Comparison of ENCODE assay signal across 27 mouse cellular contexts in genomic region chr10:39334320-39334719, GRCm38 (mm10). TPM values are rescaled to one million over a fixed set of nuclear protein-coding genes. Genes with fewer than 3 reads are reported as not detected.
DNase-seq lines count a peak whose midpoint lies in the region; ATAC-seq lines count a peak whose summit lies in the region.
"Had no signal": no experiment of that assay in that cellular context is flagged by ENCODE, and none has a peak within 500 bp of the region (broad histone marks: within the 10 kb centered on the region; RNA-seq: fewer than 3 reads in every experiment).

No protein-coding gene starts in this region.

- H3K9me3 ChIP-seq in forebrain, embryonic 13.5 days (replicated peaks): peaks cover 12% of the 10 kb centered on the region; the same call in 1 of the 2 replicates
- H3K9me3 ChIP-seq in forebrain, embryonic 11.5 days (ENCODE audit: control insufficient read depth, low read length): no peaks in the 10 kb centered on the region; the same call in 1 of the 2 replicates
- H3K9me3 ChIP-seq in midbrain, embryonic 14.5 days (ENCODE audit: control insufficient read depth, low read length): peaks cover 7% of the 10 kb centered on the region; the same call in 1 of the 2 replicates
- H3K9me3 ChIP-seq in midbrain, embryonic 16.5 days (replicated peaks; ENCODE audit: control insufficient read depth, low read length, poor library complexity, severe bottlenecking): 0 out of 2 replicates have a peak, but pooled peaks cover 2% of the 10 kb centered on the region
- H3K9me3 ChIP-seq: limb, embryonic 10.5 days; liver, embryonic 13.5 days had no signal

- whole genome bisulfite sequencing in forebrain, embryonic 13.5 days: 13% methylated on average over 3 of the region's 3 CpGs
- WGBS in forebrain, embryonic 11.5 days: 74% methylated on average over 3 of the region's 3 CpGs
- 33% methylated on average over 3 of the region's 3 CpGs for WGBS in midbrain, embryonic 14.5 days
- 41% methylated on average over 3 of the region's 3 CpGs for WGBS in midbrain, embryonic 16.5 days

- no peaks in the 10 kb centered on the region for H3K27me3 ChIP-seq in forebrain, embryonic 13.5 days
- H3K27me3 ChIP-seq in forebrain, embryonic 11.5 days (ENCODE audit: control insufficient read depth, insufficient read depth, low read length): no peaks in the 10 kb centered on the region
- no peaks in the 10 kb centered on the region for H3K27me3 ChIP-seq in midbrain, embryonic 14.5 days (ENCODE audit: control insufficient read depth, insufficient read depth, low read length)
- H3K27me3 ChIP-seq in midbrain, embryonic 16.5 days (ENCODE audit: control insufficient read depth, insufficient read depth, low read depth, low read length): no peaks in the 10 kb centered on the region
- H3K27me3 ChIP-seq: embryonic facial prominence, embryonic 13.5 days; heart, embryonic 15.5 days; limb, embryonic 15.5 days; liver, embryonic 13.5 days; neural tube, embryonic 13.5 days had no signal

- peaks cover 14% of the 10 kb centered on the region for H3K4me1 ChIP-seq in forebrain, embryonic 13.5 days
- no peaks in the 10 kb centered on the region for H3K4me1 ChIP-seq in forebrain, embryonic 11.5 days (replicated peaks; ENCODE audit: control insufficient read depth, insufficient read depth, low read length)
- no peaks in the 10 kb centered on the region for H3K4me1 ChIP-seq in midbrain, embryonic 14.5 days (ENCODE audit: control insufficient read depth, insufficient read depth, low read length)
- H3K4me1 ChIP-seq in midbrain, embryonic 16.5 days (ENCODE audit: control insufficient read depth, insufficient read depth, low read length): no peaks in the 10 kb centered on the region
- H3K4me1 ChIP-seq: limb, embryonic 10.5 days; limb, embryonic 15.5 days; liver, embryonic 13.5 days; neural tube, embryonic 13.5 days had no signal

- H3K9ac ChIP-seq in forebrain, embryonic 13.5 days: no peak overlapping the region
- no peak overlapping the region for H3K9ac ChIP-seq in forebrain, embryonic 11.5 days (ENCODE audit: low read length)
- no peak overlapping the region for H3K9ac ChIP-seq in midbrain, embryonic 14.5 days (replicated peaks; ENCODE audit: low read length)
- no peak overlapping the region for H3K9ac ChIP-seq in midbrain, embryonic 16.5 days (ENCODE audit: low read depth, low read length)
- H3K9ac ChIP-seq: embryonic facial prominence, embryonic 13.5 days; heart, embryonic 15.5 days; limb, embryonic 15.5 days; liver, embryonic 13.5 days; neural tube, embryonic 13.5 days had no signal

- ATAC-seq in forebrain, embryonic 13.5 days: peak; percentile 48; the same call in 1 of the 2 replicates
- no peak for ATAC-seq in forebrain, embryonic 11.5 days (replicated peaks; ENCODE audit: low FRiP score)
- no peak for ATAC-seq in midbrain, embryonic 14.5 days (ENCODE audit: low FRiP score, low TSS enrichment)
- ATAC-seq in midbrain, embryonic 16.5 days: no peak
- ATAC-seq: intestine, postnatal 0 days had no signal

- intact Hi-C loops in left cerebral cortex, postnatal 14 days (cut with DNase I): no loop called here

- no peak for DNase-seq in forebrain, embryonic 11.5 days (ENCODE audit: low spot score)
- DNase-seq in heart, postnatal 4 days: peak; percentile 26
- DNase-seq in heart, adult 9 months (ENCODE audit: low spot score in 2 of 2): no peak
- peak; percentile 60 for DNase-seq in midbrain, embryonic 14.5 days
- DNase-seq in left cerebral cortex, postnatal 14 days (ENCODE audit: low spot score in 2 of 2): no peak
- DNase-seq: adrenal gland, postnatal 14 days; cerebellum, adult 11-12 months; cerebellum, adult 9-11 months; embryo, embryonic 11 days; gastrocnemius, postnatal 14 days; kidney, adult 9 months; kidney, postnatal 10 days; layer of hippocampus, postnatal 36 days; liver, embryonic 13.5 days; lung, adult 18-20 months; lung, postnatal 36 days; thymus, postnatal 4 days had no signal

- H3K36me3 ChIP-seq in forebrain, embryonic 13.5 days (ENCODE audit: poor library complexity, severe bottlenecking): no peaks in the 10 kb centered on the region
- no peaks in the 10 kb centered on the region for H3K36me3 ChIP-seq in forebrain, embryonic 11.5 days (ENCODE audit: control insufficient read depth, insufficient read depth, low read length)
- H3K36me3 ChIP-seq in midbrain, embryonic 14.5 days (ENCODE audit: control insufficient read depth, insufficient read depth, low read length): no peaks in the 10 kb centered on the region
- no peaks in the 10 kb centered on the region for H3K36me3 ChIP-seq in midbrain, embryonic 16.5 days (ENCODE audit: control insufficient read depth, insufficient read depth, low read length)
- H3K36me3 ChIP-seq: embryonic facial prominence, embryonic 13.5 days; heart, embryonic 15.5 days; limb, embryonic 10.5 days; limb, embryonic 15.5 days; liver, embryonic 13.5 days; neural tube, embryonic 13.5 days had no signal

- H3K27ac ChIP-seq in forebrain, embryonic 13.5 days: peak overlapping the region; percentile 33
- H3K27ac ChIP-seq in forebrain, embryonic 11.5 days (ENCODE audit: low read depth, low read length): no peak overlapping the region
- H3K27ac ChIP-seq in midbrain, embryonic 14.5 days (replicated peaks; ENCODE audit: low read depth, low read length): no peak overlapping the region
- H3K27ac ChIP-seq in midbrain, embryonic 16.5 days (ENCODE audit: low read length): no peak overlapping the region
- H3K27ac ChIP-seq: embryonic facial prominence, embryonic 13.5 days; heart, embryonic 15.5 days; limb, embryonic 10.5 days; limb, embryonic 15.5 days; liver, embryonic 13.5 days; neural tube, embryonic 13.5 days had no signal

- no peak overlapping the region for H3K4me3 ChIP-seq in forebrain, embryonic 13.5 days
- no peak overlapping the region for H3K4me3 ChIP-seq in forebrain, embryonic 11.5 days (ENCODE audit: low read depth, low read length)
- H3K4me3 ChIP-seq in midbrain, embryonic 14.5 days (replicated peaks; ENCODE audit: low read depth, low read length): no peak overlapping the region
- H3K4me3 ChIP-seq in midbrain, embryonic 16.5 days (ENCODE audit: low read depth, low read length): no peak overlapping the region
- H3K4me3 ChIP-seq: embryonic facial prominence, embryonic 13.5 days; heart, embryonic 15.5 days; limb, embryonic 10.5 days; limb, embryonic 15.5 days; liver, embryonic 13.5 days; neural tube, embryonic 13.5 days had no signal

- no peak overlapping the region for H3K4me2 ChIP-seq in forebrain, embryonic 13.5 days
- no peak overlapping the region for H3K4me2 ChIP-seq in forebrain, embryonic 11.5 days (ENCODE audit: low read depth, low read length, severe bottlenecking)
- no peak overlapping the region for H3K4me2 ChIP-seq in midbrain, embryonic 14.5 days (ENCODE audit: low read length)
- H3K4me2 ChIP-seq in midbrain, embryonic 16.5 days (ENCODE audit: low read length): no peak overlapping the region
- H3K4me2 ChIP-seq: embryonic facial prominence, embryonic 13.5 days; heart, embryonic 15.5 days; limb, embryonic 15.5 days; liver, embryonic 13.5 days; midbrain, embryonic 11.5 days; neural tube, embryonic 13.5 days had no signal

RNA-seq across cellular contexts. Expression of gene Fyn, which starts 34.3 kb away (rescaled TPM):
- 58.8 and 61.4 TPM in 2 replicates for polyA plus RNA-seq in forebrain, embryonic 13.5 days (2015; fragmentation: Nextera tagmentation; extraction: Ambion mirVana)
- 42.7 and 44.6 TPM in 2 replicates for polyA plus RNA-seq in forebrain, embryonic 11.5 days (2014; fragmentation: Nextera tagmentation; extraction: Ambion mirVana)
- total RNA-seq in heart, postnatal 4 days (2021): 10 to 100 TPM; 51.2 to 53.0 TPM
- 87.3 and 90.8 TPM in 2 replicates for polyA plus RNA-seq in midbrain, embryonic 14.5 days (2014; fragmentation: Nextera tagmentation; extraction: Ambion mirVana)
- 71.2 and 71.3 TPM in 2 replicates for polyA plus RNA-seq in midbrain, embryonic 16.5 days (2015; fragmentation: Nextera tagmentation; extraction: Ambion mirVana)
- 100 to 1,000 TPM; 163 to 176 TPM for total RNA-seq in left cerebral cortex, postnatal 14 days (2021)
- total RNA-seq: MEL had no signal

Comparison
In these comparisons a context has a peak if more than half of its experiments do, and no peak if none do; other contexts are left out.
1. DNase-seq: peak in heart, postnatal 4 days (single experiment) and midbrain, embryonic 14.5 days (single experiment); none in forebrain, embryonic 11.5 days (single experiment), heart, adult 9 months (0 of 2) and left cerebral cortex, postnatal 14 days (0 of 2).